Mouse (Mus musculus) bone marrow macrophage, adult 2 months (primary cell): ENCODE measurements around the gene Zfp385a.

Source experiments
- CTCF ChIP-seq: IDR thresholded peaks from 2 replicates; pipeline ENCODE4 v1.5.1; 2012; ENCODE audit warnings: low read depth, mild to moderate bottlenecking, low read length, moderate library complexity
- POLR2A ChIP-seq: IDR thresholded peaks from 2 replicates; pipeline ENCODE4 v1.6.1; 2012; ENCODE audit warnings: mild to moderate bottlenecking, low read depth, low read length, borderline replicate concordance

- TF ChIP-seq CTCF (no peak), POLR2A (no peak)
Measured at GRCm38 (mm10) chr15:103358278-103359121, 18.6 kb upstream of the Zfp385a start.
